ENCODE assay signal across 9 mouse cellular contexts in genomic region chr3:137680923-137681322, GRCm38 (mm10). TPM values are rescaled to one million over a fixed set of nuclear protein-coding genes. Genes with fewer than 3 reads are reported as not detected.
DNase-seq lines count a peak whose midpoint lies in the region; ATAC-seq and TF ChIP-seq lines count a peak whose summit lies in the region.
"Had no signal": no experiment of that assay in that cellular context is flagged by ENCODE, and none has a peak within 500 bp of the region (broad histone marks: within the 10 kb centered on the region; RNA-seq: fewer than 3 reads in every experiment).

No protein-coding gene starts in this region.

- WGBS in forebrain, embryonic 12.5 days, result 24% methylated on average over 3 of the region's 3 CpGs
- 15% methylated on average over 3 of the region's 3 CpGs for WGBS in midbrain, embryonic 15.5 days

- H3K4me1 ChIP-seq in forebrain, embryonic 12.5 days, result peaks cover 27% of the 10 kb centered on the region
- H3K4me1 ChIP-seq in midbrain, embryonic 15.5 days, result peaks cover 19% of the 10 kb centered on the region

- intact Hi-C loops in heart, postnatal 14 days (cut with DNase I), result no loop called here

- H3K9ac ChIP-seq in forebrain, embryonic 12.5 days, result no peak overlapping the region
- no peak overlapping the region for H3K9ac ChIP-seq in midbrain, embryonic 15.5 days

- H3K27ac ChIP-seq in forebrain, embryonic 12.5 days, result peak overlapping the region; percentile 65
- peak overlapping the region; percentile 82 for H3K27ac ChIP-seq in layer of hippocampus, adult 2 months
- H3K27ac ChIP-seq in midbrain, embryonic 15.5 days, result no peak overlapping the region

- no peak for TF ChIP-seq CTCF in layer of hippocampus, adult 2 months (conservative IDR thresholded peaks at IDR 0.05)

- H3K9me3 ChIP-seq in forebrain, embryonic 12.5 days, result no peaks in the 10 kb centered on the region
- H3K9me3 ChIP-seq in midbrain, embryonic 15.5 days, result no peaks in the 10 kb centered on the region

- ATAC-seq in forebrain, embryonic 12.5 days (ENCODE audit: low FRiP score), result peak; percentile 31; the same call in 1 of the 2 replicates
- ATAC-seq in midbrain, embryonic 15.5 days (replicated peaks), result peak; percentile 25; the same call in 1 of the 2 replicates
- no peak for ATAC-seq in megakaryocyte-erythroid progenitor cell, adult 5-6 weeks (replicated peaks; ENCODE audit: low FRiP score, low TSS enrichment, poor library complexity, severe bottlenecking)

- no peak overlapping the region for H3K4me2 ChIP-seq in forebrain, embryonic 12.5 days
- no peak overlapping the region for H3K4me2 ChIP-seq in midbrain, embryonic 15.5 days

- no peak overlapping the region for H3K4me3 ChIP-seq in forebrain, embryonic 12.5 days (replicated peaks)
- no peak overlapping the region for H3K4me3 ChIP-seq in layer of hippocampus, adult 2 months
- H3K4me3 ChIP-seq in midbrain, embryonic 15.5 days, result no peak overlapping the region

- H3K36me3 ChIP-seq in forebrain, embryonic 12.5 days (replicated peaks), result no peaks in the 10 kb centered on the region
- H3K36me3 ChIP-seq in midbrain, embryonic 15.5 days (replicated peaks), result no peaks in the 10 kb centered on the region

- peak; percentile 10 for DNase-seq in A20 (ENCODE audit: low read depth, low spot score)
- peak; percentile 56 for DNase-seq in adrenal gland, postnatal 25 days
- DNase-seq in heart, postnatal 14 days, result peak; percentile 44 to 69
- DNase-seq in layer of hippocampus, adult 2 months (ENCODE audit: low spot score in 2 of 2), result peak; percentile 51 to 57
- DNase-seq in urinary bladder, postnatal 4 days (ENCODE audit: low spot score in 2 of 2), result peak; percentile 65

- H3K27me3 ChIP-seq in forebrain, embryonic 12.5 days, result no peaks in the 10 kb centered on the region
- H3K27me3 ChIP-seq in midbrain, embryonic 15.5 days (replicated peaks), result no peaks in the 10 kb centered on the region

RNA-seq across cellular contexts. Expression of gene Gm21962, which starts 9.6 kb away (rescaled TPM):
- total RNA-seq in adrenal gland, postnatal 25 days (2021), result not detected in 2 replicates
- polyA plus RNA-seq in forebrain, embryonic 12.5 days (2016; fragmentation: Nextera tagmentation; extraction: Ambion mirVana), result not detected in 2 replicates
- not detected for total RNA-seq in heart, postnatal 14 days (2021)
- total RNA-seq in layer of hippocampus, adult 2 months (2021), result not detected
- polyA plus RNA-seq in midbrain, embryonic 15.5 days (2015; fragmentation: Nextera tagmentation; extraction: Ambion mirVana), result not detected in 2 replicates
- total RNA-seq in megakaryocyte-erythroid progenitor cell, adult 5-6 weeks (2014; fragmentation: Nextera tagmentation), result not detected in 2 replicates
- total RNA-seq in megakaryocyte-erythroid progenitor cell, adult 5-6 weeks (2017), result not detected in 2 replicates
- polyA plus RNA-seq: small intestine, adult 2 months had no signal

RNA-seq across cellular contexts. Expression of gene Ddit4l, which starts 59.5 kb away (rescaled TPM):
- 0.70 and 1.7 TPM in 2 replicates for total RNA-seq in adrenal gland, postnatal 25 days (2021)
- polyA plus RNA-seq in forebrain, embryonic 12.5 days (2016; fragmentation: Nextera tagmentation; extraction: Ambion mirVana), result 9.9 and 12.7 TPM in 2 replicates
- total RNA-seq in heart, postnatal 14 days (2021), result 1 to 10 TPM in 1 of 2 experiments, under 1 TPM in 1; 0.98 to 1.3 TPM
- 1 to 10 TPM; 8.7 to 8.9 TPM for total RNA-seq in layer of hippocampus, adult 2 months (2021)
- 5.8 and 9.0 TPM in 2 replicates for polyA plus RNA-seq in midbrain, embryonic 15.5 days (2015; fragmentation: Nextera tagmentation; extraction: Ambion mirVana)
- not detected in 2 replicates for total RNA-seq in megakaryocyte-erythroid progenitor cell, adult 5-6 weeks (2014; fragmentation: Nextera tagmentation)
- total RNA-seq in megakaryocyte-erythroid progenitor cell, adult 5-6 weeks (2017), result not detected in 2 replicates

Comparison
In these comparisons a context has a peak if more than half of its experiments do, and no peak if none do; other contexts are left out.
1. DNase-seq: peak in every context shown above with its lines; median percentile 65 in urinary bladder, postnatal 4 days; 56 in heart, postnatal 14 days; 56 in adrenal gland, postnatal 25 days; 54 in layer of hippocampus, adult 2 months; 10 in A20.